Mouse (Mus musculus): Measurements from ENCODE around the gene Gm10053. TPM values are rescaled to one million over a fixed set of nuclear protein-coding genes. Genes with fewer than 3 reads are reported as not detected.
A peak's percentile ranks its signal among the peaks of the same experiment; 100 is the strongest.

Gm10053 gene
- polyA plus RNA-seq, 1 experiment from 2014 or later, result 765 TPM

DNA sequence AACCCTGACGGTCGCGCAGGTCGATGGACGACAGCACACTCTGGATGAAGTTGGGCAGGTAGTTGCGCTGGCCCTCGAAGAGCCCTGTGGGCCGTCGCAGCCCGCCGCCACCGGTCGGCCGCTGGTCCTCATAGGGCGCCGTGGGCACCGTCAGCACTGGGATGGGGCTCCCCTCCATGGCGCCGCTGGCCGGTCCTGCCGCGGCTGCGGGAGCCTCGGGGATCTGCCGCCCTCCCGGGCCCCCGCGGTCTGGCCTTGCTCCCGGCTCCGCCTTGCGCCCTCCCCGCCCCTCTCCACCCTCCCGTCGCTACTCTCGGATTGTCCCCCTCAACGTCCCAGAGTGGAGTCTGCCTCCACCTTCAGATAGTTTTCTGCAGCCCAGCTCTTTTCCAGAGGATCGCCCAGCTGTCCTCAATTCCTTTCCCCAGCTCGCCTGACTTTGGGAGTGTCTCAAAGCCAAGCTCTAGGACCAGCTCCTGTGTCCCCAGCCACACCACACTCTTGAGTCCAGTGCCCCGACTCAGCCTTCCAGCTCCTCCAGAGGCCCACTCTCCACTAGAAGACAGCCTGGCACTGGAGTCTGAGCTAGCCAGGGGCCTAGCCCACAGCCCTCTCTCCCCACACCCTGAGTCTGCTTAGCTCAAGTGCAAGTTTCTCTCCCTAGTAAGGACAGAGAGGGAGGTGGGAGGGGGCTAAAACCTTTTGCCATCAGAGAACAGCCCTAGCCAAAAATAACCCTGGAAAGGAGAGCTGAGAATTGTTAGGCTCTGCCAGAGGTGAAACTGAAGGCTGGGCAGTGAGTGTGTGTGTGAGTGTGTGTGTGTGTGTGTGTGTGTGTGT, 13.7 kb upstream of the Gm10053 start, which contains the start of gene Pgm5:
Gene Pgm5, minus strand, starts transcription at position 244 of the 840 bp plus-strand sequence.
- H3K27me3 ChIP-seq (ENCODE audit: control insufficient read depth, insufficient read depth, low read length), result no peaks in the 10 kb centered on the region
- peak within 1 kb of the TSS; percentile 78 for H3K4me2 ChIP-seq (ENCODE audit: low read length)
- H3K27ac ChIP-seq (replicated peaks in 1 of 2; ENCODE audit: control insufficient read depth in 1 of 2, insufficient read depth in 1 of 2, low read depth in 2 of 2, low read length in 2 of 2), result peak within 1 kb of the TSS; percentile 95 to 96
- peak within 1 kb of the TSS; percentile 87 for H3K9ac ChIP-seq (ENCODE audit: low read length)
- H3K4me3 ChIP-seq (ENCODE audit: control insufficient read depth in 1 of 2, insufficient read depth in 1 of 2, low read depth in 1 of 2, low read length in 2 of 2), result peak within 1 kb of the TSS; percentile 59 to 79
- no peaks in the 10 kb centered on the region for H3K9me3 ChIP-seq (ENCODE audit: control insufficient read depth, low read length)
- peak; percentile 81 for ATAC-seq (ENCODE audit: insufficient number of reproducible peaks, insufficient read depth, low FRiP score, low read depth)
- under 1% methylated on average over 38 of the region's 39 CpGs for WGBS
- peaks cover 14 to 16% of the 10 kb centered on the region in 2 experiments for H3K4me1 ChIP-seq (ENCODE audit: control insufficient read depth in 2 of 2, insufficient read depth in 2 of 2, low read length in 2 of 2)
- H3K36me3 ChIP-seq (ENCODE audit: control insufficient read depth, insufficient read depth, low read length), result no peaks in the 10 kb centered on the region

- no peaks in the 10 kb centered on the region for H3K36me3 ChIP-seq (ENCODE audit: control insufficient read depth, insufficient read depth, low read length)
- no peak overlapping the region for H3K4me3 ChIP-seq (ENCODE audit: control insufficient read depth in 1 of 2, insufficient read depth in 1 of 2, low read depth in 1 of 2, low read length in 2 of 2)
- no peak overlapping the region for H3K27ac ChIP-seq (replicated peaks in 1 of 2; ENCODE audit: control insufficient read depth in 1 of 2, insufficient read depth in 1 of 2, low read depth in 2 of 2, low read length in 2 of 2)
- WGBS, result 76% methylated on average over 9 of the region's 9 CpGs
- H3K9me3 ChIP-seq (ENCODE audit: control insufficient read depth, low read length), result no peaks in the 10 kb centered on the region
- H3K4me1 ChIP-seq (ENCODE audit: control insufficient read depth in 2 of 2, insufficient read depth in 2 of 2, low read length in 2 of 2), result peaks cover 9 to 14% of the 10 kb centered on the region in 2 experiments
- H3K4me2 ChIP-seq (ENCODE audit: low read length), result no peak overlapping the region
- no peak overlapping the region for H3K9ac ChIP-seq (ENCODE audit: low read length)
- H3K27me3 ChIP-seq (ENCODE audit: control insufficient read depth, insufficient read depth, low read length), result no peaks in the 10 kb centered on the region
- no peak for ATAC-seq (ENCODE audit: insufficient number of reproducible peaks, insufficient read depth, low FRiP score, low read depth)
Observed at GRCm38 (mm10) chr19:24865436-24865835, 10.1 kb upstream of the Gm10053 start.

GRCm38 (mm10) chr19:24871037-24871635, 4.3 kb upstream of the Gm10053 start:
- Histone ChIP-seq H3K4me3 (ENCODE audit: control insufficient read depth in 1 of 2, insufficient read depth in 1 of 2, low read depth in 1 of 2, low read length in 2 of 2) (peak overlapping the region; percentile 37 to 42), H3K27me3 (ENCODE audit: control insufficient read depth, insufficient read depth, low read length) (0 out of 2 replicates have a peak, but pooled peaks cover 3% of the 10 kb centered on the region), H3K4me2 (ENCODE audit: low read length) (peak overlapping the region; percentile 68), H3K36me3 (ENCODE audit: control insufficient read depth, insufficient read depth, low read length) (no peaks in the 10 kb centered on the region), H3K9me3 (ENCODE audit: control insufficient read depth, low read length) (no peaks in the 10 kb centered on the region), H3K4me1 (ENCODE audit: control insufficient read depth in 2 of 2, insufficient read depth in 2 of 2, low read length in 2 of 2) (no peaks in the 10 kb centered on the region; a peak in 1 of 4 replicates), H3K9ac (ENCODE audit: low read length) (peak overlapping the region; percentile 32; the same call in 1 of the 2 replicates), H3K27ac (replicated peaks in 1 of 2; ENCODE audit: control insufficient read depth in 1 of 2, insufficient read depth in 1 of 2, low read depth in 2 of 2, low read length in 2 of 2) (no peak overlapping the region)
- WGBS, result 15% methylated on average over 18 of the region's 18 CpGs
- no peak for ATAC-seq (ENCODE audit: insufficient number of reproducible peaks, insufficient read depth, low FRiP score, low read depth)

DNA sequence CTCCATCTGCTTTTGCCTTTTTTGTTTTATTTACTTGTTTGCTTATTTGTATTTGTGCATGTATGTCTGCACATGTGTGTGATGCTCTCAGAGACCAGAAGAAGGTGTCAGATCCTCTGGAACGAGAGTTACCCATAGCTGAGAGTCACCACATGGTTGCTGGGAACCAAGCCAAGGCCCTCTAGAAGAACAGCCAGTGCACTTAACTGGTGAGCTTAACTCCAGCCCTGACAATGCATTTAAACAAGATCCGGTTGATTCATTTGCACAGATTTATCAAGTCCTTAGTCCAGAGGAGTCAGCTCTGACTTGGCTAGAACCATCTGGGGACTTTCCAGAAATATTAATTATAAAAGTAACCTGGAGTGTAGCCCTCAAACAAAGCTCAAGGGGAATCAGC, 1.6 kb upstream of the Gm10053 start:
- Histone ChIP-seq H3K4me3 (ENCODE audit: control insufficient read depth in 1 of 2, insufficient read depth in 1 of 2, low read depth in 1 of 2, low read length in 2 of 2) (no peak overlapping the region), H3K4me2 (ENCODE audit: low read length) (no peak overlapping the region), H3K27ac (replicated peaks in 1 of 2; ENCODE audit: control insufficient read depth in 1 of 2, insufficient read depth in 1 of 2, low read depth in 2 of 2, low read length in 2 of 2) (no peak overlapping the region), H3K36me3 (ENCODE audit: control insufficient read depth, insufficient read depth, low read length) (no peaks in the 10 kb centered on the region), H3K4me1 (ENCODE audit: control insufficient read depth in 2 of 2, insufficient read depth in 2 of 2, low read length in 2 of 2) (peaks cover 0 to 3% of the 10 kb centered on the region in 2 experiments; a peak in 2 of 4 replicates), H3K27me3 (ENCODE audit: control insufficient read depth, insufficient read depth, low read length) (0 out of 2 replicates have a peak, but pooled peaks cover 3% of the 10 kb centered on the region), H3K9me3 (ENCODE audit: control insufficient read depth, low read length) (peaks cover 6% of the 10 kb centered on the region; the same call in 1 of the 2 replicates), H3K9ac (ENCODE audit: low read length) (no peak overlapping the region)
- ATAC-seq (ENCODE audit: insufficient number of reproducible peaks, insufficient read depth, low FRiP score, low read depth), result no peak
- 22% methylated on average over 2 of the region's 2 CpGs for WGBS

DNA sequence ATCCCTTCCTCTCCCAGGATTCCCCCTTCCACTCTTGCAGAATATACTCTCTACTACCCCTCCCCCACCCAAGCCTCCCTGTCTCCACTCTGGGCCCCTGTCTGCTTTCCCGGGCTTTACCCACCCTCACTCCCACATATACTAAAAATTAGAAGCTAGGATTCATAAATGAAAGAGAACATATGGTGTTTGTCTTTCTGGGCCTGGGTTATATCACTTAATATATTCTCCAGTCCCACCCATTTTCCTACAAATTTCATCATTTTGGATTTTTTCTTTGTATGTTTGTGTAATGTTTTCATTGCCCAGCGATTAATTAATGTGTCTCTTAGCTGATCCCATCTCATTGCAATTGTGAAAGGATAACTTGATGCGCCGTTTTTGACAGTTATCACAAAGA, 5.8 kb downstream of the Gm10053 start:
- H3K4me1 ChIP-seq (ENCODE audit: control insufficient read depth in 2 of 2, insufficient read depth in 2 of 2, low read length in 2 of 2), result peaks cover 6% of the 10 kb centered on the region in 2 experiments; a peak in 2 of 4 replicates
- H3K27me3 ChIP-seq (ENCODE audit: control insufficient read depth, insufficient read depth, low read length), result 0 out of 2 replicates have a peak, but pooled peaks cover 3% of the 10 kb centered on the region
- no peak overlapping the region for H3K4me2 ChIP-seq (ENCODE audit: low read length)
- no peaks in the 10 kb centered on the region for H3K36me3 ChIP-seq (ENCODE audit: control insufficient read depth, insufficient read depth, low read length)
- no peak overlapping the region for H3K27ac ChIP-seq (replicated peaks in 1 of 2; ENCODE audit: control insufficient read depth in 1 of 2, insufficient read depth in 1 of 2, low read depth in 2 of 2, low read length in 2 of 2)
- no peak overlapping the region for H3K9ac ChIP-seq (ENCODE audit: low read length)
- H3K4me3 ChIP-seq (ENCODE audit: control insufficient read depth in 1 of 2, insufficient read depth in 1 of 2, low read depth in 1 of 2, low read length in 2 of 2), result no peak overlapping the region
- 54% methylated on average over 4 of the region's 4 CpGs for WGBS
- ATAC-seq (ENCODE audit: insufficient number of reproducible peaks, insufficient read depth, low FRiP score, low read depth), result no peak
- H3K9me3 ChIP-seq (ENCODE audit: control insufficient read depth, low read length), result peaks cover 6% of the 10 kb centered on the region; the same call in 1 of the 2 replicates

DNA sequence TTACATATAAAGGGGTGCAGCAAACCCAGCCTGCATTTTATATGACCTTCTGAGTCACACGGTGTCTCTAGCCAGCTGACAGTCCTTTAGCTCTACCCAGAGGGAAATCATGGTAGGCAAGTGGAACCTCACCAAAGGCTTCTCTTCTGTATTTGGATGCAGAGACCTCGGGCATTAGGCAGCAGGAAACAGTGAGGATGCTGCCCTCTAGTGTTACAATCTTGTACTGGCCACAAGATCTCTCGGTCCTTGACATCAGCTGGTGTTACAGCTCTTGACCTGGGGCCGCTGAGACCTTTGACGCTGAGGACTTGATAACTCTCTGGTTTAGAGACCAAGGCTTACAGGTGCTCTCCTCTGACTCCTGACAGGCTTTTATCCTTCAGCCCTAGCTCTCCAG, 10.0 kb downstream of the Gm10053 start:
- peaks cover 3 to 6% of the 10 kb centered on the region in 2 experiments; a peak in 2 of 4 replicates for H3K4me1 ChIP-seq (ENCODE audit: control insufficient read depth in 2 of 2, insufficient read depth in 2 of 2, low read length in 2 of 2)
- peak overlapping the region; percentile 17; the same call in 1 of the 2 replicates for H3K4me2 ChIP-seq (ENCODE audit: low read length)
- 5% methylated on average over 5 of the region's 5 CpGs for WGBS
- no peak overlapping the region for H3K27ac ChIP-seq (replicated peaks in 1 of 2; ENCODE audit: control insufficient read depth in 1 of 2, insufficient read depth in 1 of 2, low read depth in 2 of 2, low read length in 2 of 2)
- peaks cover 3% of the 10 kb centered on the region; the same call in 1 of the 2 replicates for H3K27me3 ChIP-seq (ENCODE audit: control insufficient read depth, insufficient read depth, low read length)
- H3K9ac ChIP-seq (ENCODE audit: low read length), result no peak overlapping the region
- no peak for ATAC-seq (ENCODE audit: insufficient number of reproducible peaks, insufficient read depth, low FRiP score, low read depth)
- H3K9me3 ChIP-seq (ENCODE audit: control insufficient read depth, low read length), result no peaks in the 10 kb centered on the region
- H3K36me3 ChIP-seq (ENCODE audit: control insufficient read depth, insufficient read depth, low read length), result no peaks in the 10 kb centered on the region
- H3K4me3 ChIP-seq (ENCODE audit: control insufficient read depth in 1 of 2, insufficient read depth in 1 of 2, low read depth in 1 of 2, low read length in 2 of 2), result no peak overlapping the region

- no peaks in the 10 kb centered on the region for H3K9me3 ChIP-seq (ENCODE audit: control insufficient read depth, low read length)
- ATAC-seq (ENCODE audit: insufficient number of reproducible peaks, insufficient read depth, low FRiP score, low read depth), result no peak
- H3K27ac ChIP-seq (replicated peaks in 1 of 2; ENCODE audit: control insufficient read depth in 1 of 2, insufficient read depth in 1 of 2, low read depth in 2 of 2, low read length in 2 of 2), result no peak overlapping the region
- H3K9ac ChIP-seq (ENCODE audit: low read length), result no peak overlapping the region
- no peak overlapping the region for H3K4me2 ChIP-seq (ENCODE audit: low read length)
- no peak overlapping the region for H3K4me3 ChIP-seq (ENCODE audit: control insufficient read depth in 1 of 2, insufficient read depth in 1 of 2, low read depth in 1 of 2, low read length in 2 of 2)
- H3K36me3 ChIP-seq (ENCODE audit: control insufficient read depth, insufficient read depth, low read length), result no peaks in the 10 kb centered on the region
- peaks cover 3 to 6% of the 10 kb centered on the region in 2 experiments; a peak in 2 of 4 replicates for H3K4me1 ChIP-seq (ENCODE audit: control insufficient read depth in 2 of 2, insufficient read depth in 2 of 2, low read length in 2 of 2)
- peaks cover 3% of the 10 kb centered on the region; the same call in 1 of the 2 replicates for H3K27me3 ChIP-seq (ENCODE audit: control insufficient read depth, insufficient read depth, low read length)
- 64% methylated on average over 3 of the region's 3 CpGs for WGBS
Observed at GRCm38 (mm10) chr19:24886888-24887287, 11.4 kb downstream of the Gm10053 start.

Data from heart, embryonic 14.5 days (tissue).